Mouse (Mus musculus) right cerebral cortex, postnatal 36 days (tissue): ENCODE measurements around the gene Hist1h2bc.
A peak's percentile ranks its signal among the peaks of the same experiment; 100 is the strongest.
"Not testable (repeated sequence)": the region's sequence is repeated elsewhere in the genome, so short reads cannot be mapped to it uniquely, and the experiment has no call there.

ENCODE experiments used
- DNase-seq, 2 experiments: peaks; one replicate each; pipeline ENCODE4 v3.0.0; 2022; ENCODE audit warnings: low spot score in 2 of 2, mixed read lengths in 1 of 2

Gene Hist1h2bc

DNA sequence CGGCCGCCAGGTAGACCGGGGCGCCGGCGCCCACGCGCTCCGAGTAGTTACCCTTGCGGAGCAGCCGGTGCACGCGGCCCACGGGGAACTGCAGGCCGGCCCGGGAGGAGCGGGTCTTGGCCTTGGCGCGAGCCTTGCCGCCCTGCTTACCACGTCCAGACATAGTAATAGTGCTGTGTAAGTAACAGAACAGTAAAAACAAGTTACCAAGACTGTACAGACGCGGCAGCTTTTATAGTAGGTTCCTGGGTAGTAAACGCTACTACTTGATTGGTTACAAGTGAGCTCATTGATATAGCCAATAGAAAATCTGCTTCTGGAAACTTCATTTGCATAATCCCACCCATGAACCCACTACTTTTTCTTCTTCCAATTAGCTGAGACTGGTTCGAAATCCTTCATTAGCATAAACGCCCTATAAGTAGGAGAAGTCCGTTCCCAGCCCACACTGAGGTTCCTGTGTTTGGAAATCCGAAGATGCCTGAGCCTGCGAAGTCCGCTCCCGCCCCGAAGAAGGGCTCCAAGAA is at the start of gene Hist1h2bc, which contains the start of gene Hist1h2ac:
Hist1h2bc (plus strand) TSS at position 445 of the 527 bp plus-strand sequence.
Hist1h2ac (minus strand) TSS at position 194 of the 527 bp plus-strand sequence.
- DNase-seq: peak; percentile 74 to 89

DNA sequence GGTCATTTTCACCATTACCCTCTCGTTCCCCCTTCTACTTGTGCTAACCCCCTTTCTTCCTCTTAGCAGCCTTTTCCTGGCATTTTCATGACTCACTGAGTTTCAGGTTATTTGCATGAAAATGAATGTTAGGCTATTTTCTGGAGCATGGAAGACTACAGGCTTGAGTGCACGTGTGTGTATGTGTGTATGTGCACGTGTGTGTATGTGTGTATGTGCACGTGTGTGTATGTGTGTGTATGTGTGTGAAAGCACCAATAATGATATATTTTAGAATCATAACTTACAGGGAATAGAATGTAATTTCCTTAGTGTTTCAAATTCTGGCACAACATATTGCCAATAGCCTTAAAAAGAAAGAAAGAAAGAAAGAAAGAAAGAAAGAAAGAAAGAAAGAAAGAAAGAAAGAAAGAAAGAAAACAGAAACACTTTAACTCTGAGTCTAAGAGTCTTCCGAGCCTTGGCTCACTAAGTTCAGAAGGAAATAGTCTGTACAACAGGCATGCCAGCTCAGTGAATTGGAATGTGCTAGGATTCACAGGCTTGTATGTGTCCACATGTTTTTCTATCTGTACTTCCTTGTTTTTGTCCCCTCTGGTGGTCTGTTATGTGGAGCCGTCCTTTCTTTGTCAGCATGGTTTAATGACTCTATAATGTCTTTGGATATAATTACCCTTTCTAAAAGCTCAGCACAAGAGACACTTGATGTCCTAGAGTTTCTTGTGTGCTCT is 24.2 kb upstream of the Hist1h2bc start:
- DNase-seq: no peak

GRCm38 (mm10) chr13:23662536-23662935 is 21.5 kb upstream of the Hist1h2bc start:
- no peak for DNase-seq

GRCm38 (mm10) chr13:23681990-23682582 is 1.9 kb upstream of the Hist1h2bc start:
- no peak for DNase-seq

DNA sequence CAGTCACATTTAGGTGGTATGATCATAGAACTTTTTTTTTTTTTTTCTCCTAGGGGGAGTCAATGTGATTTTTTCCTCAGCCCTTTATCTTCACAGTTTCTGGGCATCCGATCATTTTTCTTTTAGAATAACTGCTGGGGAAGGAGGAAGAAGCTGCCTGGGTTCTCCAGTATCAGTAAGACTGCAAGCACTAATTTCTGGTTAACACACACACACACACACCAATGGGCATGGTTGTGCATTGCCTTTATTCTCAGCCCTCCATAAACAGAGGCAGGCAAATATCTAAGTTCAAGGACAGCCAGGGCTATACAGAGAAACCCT is 1.4 kb upstream of the Hist1h2bc start:
- DNase-seq: no peak

GRCm38 (mm10) chr13:23682947-23683754 is 848 bp upstream of the Hist1h2bc start:
- DNase-seq: not testable (repeated sequence)

DNA sequence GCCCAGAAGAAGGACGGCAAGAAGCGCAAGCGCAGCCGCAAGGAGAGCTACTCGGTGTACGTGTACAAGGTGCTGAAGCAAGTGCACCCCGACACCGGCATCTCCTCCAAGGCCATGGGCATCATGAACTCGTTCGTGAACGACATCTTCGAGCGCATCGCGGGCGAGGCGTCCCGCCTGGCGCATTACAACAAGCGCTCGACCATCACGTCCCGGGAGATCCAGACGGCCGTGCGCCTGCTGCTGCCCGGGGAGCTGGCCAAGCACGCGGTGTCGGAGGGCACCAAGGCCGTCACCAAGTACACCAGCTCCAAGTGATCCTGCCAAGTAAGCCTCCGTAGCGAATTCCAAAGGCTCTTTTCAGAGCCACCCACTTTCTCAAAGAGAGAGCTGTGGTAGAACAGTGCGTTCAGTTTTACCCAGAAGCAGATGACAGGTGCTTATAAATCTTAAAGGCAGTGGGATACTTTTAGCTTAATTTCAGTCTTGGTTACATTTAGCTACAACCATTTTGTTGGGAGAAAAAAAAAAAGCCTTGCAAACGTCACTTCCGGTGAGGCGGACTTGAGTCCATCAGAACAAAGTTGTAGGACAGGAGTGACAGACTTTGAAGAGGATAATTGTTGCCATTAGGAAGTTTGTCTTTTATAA is 421 bp downstream of the Hist1h2bc start:
- DNase-seq: peak in 1 of 2 experiments; percentile 34

DNA sequence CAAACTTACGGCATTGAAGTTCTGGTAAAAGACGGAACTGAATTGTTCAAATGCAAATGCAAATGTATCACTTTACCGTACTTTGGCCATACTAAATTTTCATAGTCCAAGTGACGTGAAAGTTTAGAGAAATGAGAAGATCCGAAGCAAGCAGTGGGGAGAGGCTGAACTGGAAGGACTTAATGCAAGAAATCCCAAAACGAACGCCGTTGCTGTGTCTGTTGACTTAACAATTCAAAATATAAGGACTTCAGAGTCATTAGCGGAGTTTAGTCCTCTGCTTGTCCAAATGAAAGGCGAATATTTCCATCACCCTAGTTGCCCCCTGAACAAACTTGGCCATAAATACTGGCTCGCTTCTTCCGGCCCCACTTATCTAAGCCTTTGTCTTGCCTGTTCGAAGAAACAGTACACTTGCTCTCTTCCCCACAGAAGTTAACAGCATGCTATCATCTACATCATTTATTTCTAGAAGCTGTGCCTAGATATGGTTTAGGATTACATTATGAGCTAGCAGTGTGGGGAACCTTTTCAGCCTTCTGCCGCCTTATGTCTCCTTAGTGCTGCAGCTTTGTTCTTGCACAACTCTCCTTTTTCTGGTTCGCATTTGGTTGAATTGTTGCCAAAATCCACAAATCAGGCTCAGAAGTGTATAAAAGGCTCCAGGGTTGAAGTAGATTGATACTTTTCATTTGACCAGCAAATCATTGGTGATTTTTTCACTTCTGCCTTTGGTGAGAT is 1.3 kb downstream of the Hist1h2bc start:
- no peak for DNase-seq

- no peak for DNase-seq
Measured at GRCm38 (mm10) chr13:23685966-23686365, 2.0 kb downstream of the Hist1h2bc start.

DNA sequence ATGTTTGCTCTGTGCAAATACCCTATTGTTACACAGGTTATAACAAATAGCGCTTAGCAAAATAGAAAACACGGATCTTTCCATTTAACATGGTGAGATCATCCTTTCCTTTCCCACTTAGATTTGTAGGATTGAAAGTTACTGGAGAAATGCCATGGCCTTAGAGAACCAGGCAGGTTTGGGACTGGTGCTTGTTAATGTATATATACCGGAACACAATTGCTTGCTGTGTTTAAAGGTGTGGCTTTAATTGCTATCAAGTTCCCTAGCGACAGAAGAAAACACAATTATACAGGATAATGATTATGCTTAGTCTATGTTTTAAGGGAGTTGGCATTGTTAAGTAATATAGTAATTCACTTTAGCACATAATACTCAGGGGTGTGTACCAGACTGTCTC is 3.2 kb downstream of the Hist1h2bc start:
- no peak for DNase-seq

DNA sequence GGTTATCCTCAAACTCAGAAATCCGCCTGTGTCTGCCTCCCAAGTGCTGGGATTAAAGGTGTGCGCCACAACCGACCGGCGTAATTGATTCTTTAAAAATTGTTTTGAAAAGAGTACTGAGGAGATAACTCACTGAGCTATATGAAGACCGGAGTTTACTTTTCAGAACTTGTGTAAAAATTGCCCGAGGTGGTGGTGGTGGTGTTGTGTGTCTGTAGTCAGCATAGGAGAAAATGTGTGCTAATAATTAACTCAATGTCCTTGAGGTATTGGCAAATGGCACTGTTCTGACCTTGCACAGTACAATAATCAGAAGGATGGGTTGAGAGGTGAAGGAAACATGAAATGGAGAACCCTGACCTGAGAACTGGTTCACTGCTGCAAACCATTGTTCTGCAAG is 3.9 kb downstream of the Hist1h2bc start:
- DNase-seq: no peak

GRCm38 (mm10) chr13:23688956-23689355 is 5.0 kb downstream of the Hist1h2bc start:
- DNase-seq: no peak

DNA sequence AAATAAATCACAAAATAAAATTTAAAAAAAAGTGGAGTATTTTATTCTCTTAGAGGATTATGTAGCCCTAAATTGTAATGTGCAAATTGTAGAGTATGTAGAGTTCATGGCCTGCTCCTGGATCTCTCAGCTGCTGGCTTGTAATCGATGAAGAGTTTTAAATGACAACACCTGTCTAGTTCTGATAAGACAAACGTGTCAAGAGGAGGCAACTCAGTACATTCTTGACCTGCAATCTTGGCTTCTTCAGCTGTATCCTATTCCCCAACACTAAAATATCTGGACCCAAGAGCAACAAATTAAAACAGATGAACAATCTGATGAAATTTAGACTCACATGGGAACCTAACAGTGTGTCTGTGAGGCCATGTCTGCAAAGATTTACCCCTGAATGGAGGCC is 5.5 kb downstream of the Hist1h2bc start:
- no peak for DNase-seq

GRCm38 (mm10) chr13:23693856-23694440 is 9.9 kb downstream of the Hist1h2bc start:
- DNase-seq: no peak

GRCm38 (mm10) chr13:23694956-23695355 is 11.0 kb downstream of the Hist1h2bc start:
- DNase-seq: no peak

GRCm38 (mm10) chr13:23695514-23695913 is 11.5 kb downstream of the Hist1h2bc start, which contains the start of gene Hist1h1t:
Hist1h1t (plus strand) TSS chr13:23695814.
- DNase-seq: no peak

DNA sequence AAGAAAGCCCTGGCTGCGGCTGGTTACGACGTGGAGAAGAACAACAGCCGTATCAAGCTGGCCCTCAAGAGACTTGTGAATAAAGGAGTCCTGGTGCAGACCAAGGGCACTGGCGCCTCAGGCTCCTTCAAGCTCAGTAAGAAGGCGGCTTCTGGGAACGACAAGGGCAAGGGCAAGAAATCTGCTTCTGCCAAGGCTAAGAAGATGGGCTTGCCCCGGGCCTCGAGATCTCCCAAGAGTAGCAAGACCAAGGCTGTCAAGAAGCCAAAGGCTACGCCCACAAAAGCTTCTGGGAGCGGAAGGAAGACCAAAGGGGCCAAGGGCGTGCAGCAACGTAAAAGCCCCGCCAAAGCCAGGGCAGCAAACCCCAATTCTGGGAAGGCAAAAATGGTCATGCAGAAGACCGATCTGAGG is 12.1 kb downstream of the Hist1h2bc start:
- DNase-seq: no peak

- DNase-seq: no peak
Measured at GRCm38 (mm10) chr13:23697491-23698299, 13.7 kb downstream of the Hist1h2bc start.

DNA sequence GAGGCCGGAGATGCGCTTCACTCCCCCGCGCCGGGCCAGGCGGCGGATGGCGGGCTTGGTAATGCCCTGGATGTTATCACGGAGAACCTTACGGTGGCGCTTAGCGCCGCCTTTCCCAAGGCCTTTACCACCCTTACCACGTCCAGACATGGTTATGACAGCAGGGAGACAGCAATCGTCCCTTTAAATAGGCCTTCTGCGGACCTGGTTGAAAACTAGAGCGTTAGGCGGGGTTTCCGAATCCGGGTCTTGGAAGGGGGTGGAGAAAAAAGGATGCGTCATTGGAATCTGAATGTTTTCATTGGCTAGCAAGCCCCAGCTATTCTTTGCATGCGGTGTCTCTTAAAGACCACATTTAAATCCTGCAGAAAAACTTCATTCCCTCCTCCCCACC is 14.3 kb downstream of the Hist1h2bc start, which contains the start of gene Hist1h4c:
Hist1h4c (minus strand) TSS at position 155 of the 394 bp plus-strand sequence.
- DNase-seq: peak; percentile 95 to 97

DNA sequence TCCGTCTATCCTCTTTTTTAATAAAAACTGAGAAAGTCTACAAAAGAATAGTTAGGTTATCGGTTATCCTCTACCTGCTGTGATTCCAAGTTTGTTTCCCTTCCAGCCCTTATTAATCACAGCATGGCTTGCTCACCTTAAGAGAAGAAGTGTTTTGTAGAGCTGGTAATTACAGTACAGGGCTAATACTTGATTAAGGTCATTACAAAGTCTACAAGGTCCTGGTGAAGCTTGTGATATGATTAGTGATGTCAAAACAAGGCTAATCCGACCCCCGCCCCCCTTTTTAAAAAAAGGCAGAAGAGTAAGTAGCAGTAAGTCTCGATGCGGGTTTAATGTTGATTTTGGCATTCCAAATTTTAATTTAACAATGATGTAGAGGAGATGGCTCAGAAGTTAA is 15.0 kb downstream of the Hist1h2bc start:
- DNase-seq: no peak
